Mouse (Mus musculus) ovary, postnatal 14 days (tissue): ENCODE data around the gene Cacna1a.
A peak's percentile ranks its signal among the peaks of the same experiment; 100 is the strongest.
"Not testable (repeated sequence)": the region's sequence is repeated elsewhere in the genome, so short reads cannot be mapped to it uniquely, and the experiment has no call there.

ENCODE experiments used
- DNase-seq: peaks from one replicate; pipeline ENCODE4 v3.0.0; 2022; ENCODE audit warnings: low spot score

The Cacna1a gene

DNA sequence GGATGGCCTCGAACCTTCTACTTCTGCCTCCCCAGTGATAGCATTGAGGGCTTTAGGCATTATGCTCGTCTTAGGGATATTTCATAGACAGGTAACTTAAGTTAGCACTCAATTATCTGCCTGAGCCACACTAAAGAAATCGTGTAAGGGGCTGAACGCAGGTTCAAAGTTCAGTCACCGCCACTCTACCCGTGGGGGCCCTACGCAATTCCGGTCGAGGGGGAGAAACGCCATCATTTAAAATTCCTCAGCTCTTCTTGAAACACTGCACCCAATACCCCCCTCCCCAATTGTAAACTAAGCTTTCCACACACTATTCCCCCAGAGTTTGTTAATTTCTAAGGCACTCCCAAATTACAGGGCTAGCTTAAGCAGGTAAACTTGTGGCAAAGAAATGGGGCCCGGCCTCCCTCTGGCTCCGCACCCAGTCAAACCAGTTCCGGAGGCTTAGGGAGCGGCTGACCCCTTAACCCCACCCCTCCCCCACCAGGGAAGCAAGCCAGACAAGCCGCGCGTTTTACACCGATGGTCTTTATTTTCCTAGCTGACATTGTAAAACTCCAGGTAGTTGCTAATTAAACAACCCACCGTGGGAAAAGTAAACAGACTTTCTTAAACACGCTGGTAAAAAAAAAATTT is 272.7 kb downstream of the Cacna1a start:
- peak; percentile 48 for DNase-seq

DNA sequence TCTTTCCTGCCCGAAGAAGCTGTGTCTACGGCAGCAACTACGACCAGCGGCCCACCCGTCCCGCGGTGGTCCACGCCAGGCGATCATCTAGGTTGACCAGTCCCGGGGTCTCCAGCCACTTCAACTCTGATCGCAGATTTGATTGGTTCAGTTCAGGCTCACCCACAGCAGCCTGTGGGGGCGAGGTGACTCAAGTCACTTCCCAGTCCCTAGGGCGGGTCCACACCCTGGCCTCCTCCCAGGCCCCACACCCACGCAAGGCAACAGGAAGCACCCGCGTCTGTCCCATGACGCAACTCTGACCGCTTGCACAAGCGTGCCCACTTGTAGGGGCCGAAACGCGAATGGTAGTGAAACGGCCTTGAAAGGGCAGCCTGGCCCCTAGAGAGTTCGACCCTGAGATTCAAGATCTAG is 273.2 kb downstream of the Cacna1a start:
- peak; percentile 76 for DNase-seq

DNA sequence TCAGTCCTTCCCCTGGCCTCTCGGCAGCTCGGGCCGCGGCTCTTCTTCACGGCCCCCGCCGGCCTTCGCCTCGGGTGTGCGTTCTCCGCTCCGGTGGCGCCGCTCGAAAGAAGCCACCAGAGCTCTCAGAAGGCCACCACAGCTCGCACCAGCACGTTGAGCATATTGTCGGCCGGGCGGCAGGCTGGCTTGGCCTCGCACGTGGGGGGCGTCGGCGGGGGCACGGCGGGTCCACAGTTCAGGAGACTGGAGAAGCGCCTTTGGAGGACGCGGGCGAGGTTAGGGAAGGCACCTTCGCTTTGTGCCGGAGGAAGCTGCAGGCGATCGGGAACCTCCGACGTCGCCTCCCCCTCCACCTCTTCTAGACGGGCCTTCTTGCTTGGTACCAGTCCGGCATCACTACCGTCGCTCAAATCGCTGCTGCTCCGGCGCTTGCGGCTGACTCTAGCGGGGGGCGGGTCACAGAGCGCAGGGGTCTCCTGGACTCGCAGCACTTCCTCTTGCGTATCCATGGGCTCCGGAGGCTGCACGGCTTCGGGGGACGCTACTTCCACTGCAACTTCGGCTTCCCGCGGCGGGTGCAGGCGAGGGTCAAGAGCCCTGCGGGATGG is 273.8 kb downstream of the Cacna1a start:
- no peak for DNase-seq

DNA sequence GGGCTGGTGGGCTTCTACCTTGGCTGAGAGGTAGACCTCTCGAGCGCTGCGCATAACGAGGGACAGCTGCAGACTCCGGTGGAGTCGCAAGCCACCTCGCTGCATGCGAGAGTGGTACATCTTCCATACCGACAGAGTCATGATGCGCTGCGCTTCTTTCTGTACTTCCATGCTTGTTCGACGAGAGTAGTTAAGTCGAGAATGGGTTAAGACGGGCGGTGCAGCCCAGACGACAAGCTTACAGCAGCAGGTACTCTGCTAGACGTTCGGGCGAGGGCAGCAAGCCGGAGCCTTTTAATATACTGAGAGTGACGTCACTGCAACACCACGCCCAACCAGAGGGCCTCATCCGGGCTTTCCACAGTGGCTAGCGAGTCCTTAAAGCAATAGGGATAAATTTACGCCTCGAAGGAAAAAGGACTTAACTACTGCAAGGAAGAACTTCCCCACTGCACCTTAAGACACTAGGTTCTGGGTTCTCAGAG is 274.4 kb downstream of the Cacna1a start, which contains the start of gene Ier2:
Gene Ier2, minus strand, starts transcription at position 272 of the 485 bp plus-strand sequence.
- peak; percentile 96 for DNase-seq

DNA sequence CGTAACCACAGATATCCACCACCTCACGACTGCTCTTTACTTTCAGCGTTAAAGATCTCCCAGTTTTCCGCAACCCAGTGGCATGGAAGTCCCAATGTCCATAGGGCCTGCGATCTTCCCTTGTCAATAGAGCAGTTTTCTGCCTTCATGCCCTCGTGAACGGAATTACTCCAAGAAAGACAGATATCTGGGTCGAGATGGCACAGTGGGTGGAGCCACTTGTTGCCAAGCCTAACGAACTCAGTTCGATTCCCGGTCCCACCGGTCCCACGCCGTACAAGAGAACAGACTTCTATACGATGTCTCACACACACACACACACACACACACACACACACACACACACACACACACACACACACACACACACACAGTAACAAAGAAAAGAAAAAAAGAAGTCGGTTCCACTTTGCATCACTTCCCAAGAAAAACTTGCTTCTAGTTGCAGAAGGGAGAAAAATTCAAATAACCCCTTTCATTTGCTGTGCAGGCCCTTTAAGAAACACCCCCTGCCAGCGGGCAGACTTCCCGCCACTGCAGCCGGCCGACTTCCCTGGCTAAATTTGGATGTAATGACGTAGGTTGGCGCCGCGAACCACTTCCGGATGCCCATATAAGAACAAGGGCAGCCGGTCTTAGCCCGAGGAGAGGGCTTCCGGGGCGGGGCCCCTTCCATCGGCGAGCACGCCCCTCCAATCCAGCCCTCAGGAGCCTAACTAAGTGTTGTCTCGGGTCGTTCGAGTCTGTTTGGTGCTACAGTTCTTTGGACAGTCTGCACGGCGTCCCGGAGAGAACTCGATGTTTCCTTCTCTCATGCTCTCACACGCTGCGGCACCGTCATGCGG is 275.5 kb downstream of the Cacna1a start:
- DNase-seq, result peak; percentile 95

DNA sequence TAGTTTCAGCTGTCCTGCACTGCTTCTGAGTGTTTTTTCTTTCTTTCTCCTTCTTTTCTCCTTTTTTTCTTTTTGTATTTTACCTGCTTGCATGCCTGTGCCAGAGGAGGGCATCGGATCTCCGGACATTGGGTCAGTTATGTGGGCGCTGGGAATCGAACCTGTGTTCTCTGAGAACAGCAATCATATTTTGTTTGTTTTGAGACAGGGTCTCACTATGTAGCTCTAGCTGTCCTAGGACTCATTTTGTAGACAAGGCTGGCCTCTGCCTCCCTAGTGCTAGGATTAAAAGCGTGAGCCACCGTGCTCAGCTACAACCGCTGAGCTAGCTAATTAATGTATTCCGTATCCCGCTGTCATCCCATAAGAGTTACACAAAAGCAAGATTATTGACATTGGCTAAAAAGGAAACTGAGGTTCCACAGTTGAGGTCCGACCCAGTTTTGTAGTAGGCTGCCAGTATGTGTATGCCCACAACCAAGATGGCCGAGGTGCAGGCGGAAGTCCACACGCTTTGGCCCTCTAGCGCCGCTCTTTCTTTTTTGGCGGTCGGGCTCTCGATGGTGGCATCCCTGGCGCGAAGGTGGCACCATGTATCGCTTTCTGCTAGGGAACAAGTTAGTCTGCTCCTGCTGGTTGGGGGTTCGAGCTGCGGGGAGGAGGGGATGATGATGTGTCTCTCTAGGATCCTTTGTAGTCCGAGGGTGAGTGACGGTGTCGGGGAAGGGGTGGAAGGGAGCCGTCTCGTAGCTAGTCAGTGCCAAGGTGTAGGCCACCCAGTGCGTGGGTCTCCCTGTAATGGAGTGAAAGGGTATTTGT is 276.5 kb downstream of the Cacna1a start:
- DNase-seq, result peak; percentile 60

DNA sequence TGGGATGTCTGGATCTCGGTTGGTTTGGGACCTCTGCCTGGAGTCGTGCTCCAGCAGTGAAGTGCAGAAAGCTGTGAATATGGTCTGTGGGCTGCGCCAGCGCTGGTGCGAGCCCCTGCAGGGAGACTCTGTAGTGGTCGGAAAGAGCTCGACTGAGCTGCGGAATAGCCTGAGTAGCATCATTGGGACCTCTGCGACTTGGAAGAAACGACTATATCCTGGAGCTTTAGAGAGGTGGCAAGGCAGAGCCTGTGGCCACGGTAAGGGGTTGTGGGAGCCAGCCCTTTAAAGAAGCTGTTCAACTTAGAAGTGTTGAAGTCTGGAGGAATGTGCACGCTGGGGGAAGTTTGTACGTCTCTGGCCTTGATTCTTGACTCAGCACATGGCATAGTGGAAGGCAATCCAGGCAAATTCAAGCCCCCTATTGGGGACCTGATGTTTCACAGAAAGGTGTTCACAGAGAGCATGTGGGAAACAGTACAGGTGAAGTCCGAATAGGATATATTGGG is 277.2 kb downstream of the Cacna1a start:
- no peak for DNase-seq

DNA sequence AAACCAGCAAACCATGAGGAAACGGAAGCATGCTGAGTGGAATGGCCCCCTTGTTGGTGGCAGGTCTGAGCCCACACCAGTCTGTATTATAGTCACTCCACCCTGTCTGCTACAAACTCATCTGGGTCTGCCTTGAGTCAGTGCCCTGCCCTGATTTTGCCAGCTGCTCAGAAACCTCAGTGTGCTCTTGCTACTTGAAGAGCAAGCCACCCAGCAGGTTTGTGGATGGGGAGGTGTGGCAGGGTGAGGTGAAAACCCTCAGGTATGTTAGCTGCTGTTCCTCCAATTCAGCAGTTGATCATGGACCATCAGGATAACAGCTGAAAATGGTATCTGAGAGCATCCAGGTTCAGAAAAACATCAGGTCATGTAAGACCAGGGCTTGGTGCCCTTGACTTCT is 279.8 kb downstream of the Cacna1a start:
- no peak for DNase-seq

DNA sequence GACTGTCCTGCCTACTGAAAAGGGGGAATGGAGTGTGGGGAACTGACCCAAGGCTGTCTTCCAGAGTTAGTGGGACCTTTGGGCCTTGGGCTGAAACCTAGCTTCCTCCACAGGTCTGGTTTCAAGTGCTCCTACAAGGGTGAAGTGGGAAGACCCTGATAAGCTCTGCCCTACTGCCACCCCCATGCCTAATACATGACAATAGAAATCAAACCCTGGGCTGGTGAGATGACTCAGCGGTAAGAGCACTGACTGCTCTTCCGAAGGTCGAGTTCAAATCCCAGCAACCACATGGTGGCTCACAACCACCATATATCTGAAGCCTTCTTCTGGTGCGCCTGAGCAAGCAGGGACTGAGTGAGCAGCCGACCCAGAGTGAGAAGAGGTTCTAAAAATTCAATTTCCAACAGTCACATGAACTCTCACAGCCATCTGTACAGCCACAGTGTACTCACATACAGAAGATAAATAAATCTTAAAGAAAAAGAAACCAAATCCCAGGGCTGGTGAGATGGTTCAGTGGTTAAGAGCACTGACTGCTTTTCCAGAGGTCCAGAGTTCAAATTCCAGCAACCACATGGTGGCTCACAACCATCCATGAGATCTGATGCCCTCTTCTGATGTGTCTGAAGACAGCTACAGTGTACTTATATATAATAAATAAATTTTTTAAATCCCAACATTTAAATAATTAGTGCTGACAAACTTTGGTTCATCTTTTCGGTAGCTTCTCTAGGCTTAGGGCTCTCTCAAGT is 280.7 kb downstream of the Cacna1a start:
- no peak for DNase-seq

DNA sequence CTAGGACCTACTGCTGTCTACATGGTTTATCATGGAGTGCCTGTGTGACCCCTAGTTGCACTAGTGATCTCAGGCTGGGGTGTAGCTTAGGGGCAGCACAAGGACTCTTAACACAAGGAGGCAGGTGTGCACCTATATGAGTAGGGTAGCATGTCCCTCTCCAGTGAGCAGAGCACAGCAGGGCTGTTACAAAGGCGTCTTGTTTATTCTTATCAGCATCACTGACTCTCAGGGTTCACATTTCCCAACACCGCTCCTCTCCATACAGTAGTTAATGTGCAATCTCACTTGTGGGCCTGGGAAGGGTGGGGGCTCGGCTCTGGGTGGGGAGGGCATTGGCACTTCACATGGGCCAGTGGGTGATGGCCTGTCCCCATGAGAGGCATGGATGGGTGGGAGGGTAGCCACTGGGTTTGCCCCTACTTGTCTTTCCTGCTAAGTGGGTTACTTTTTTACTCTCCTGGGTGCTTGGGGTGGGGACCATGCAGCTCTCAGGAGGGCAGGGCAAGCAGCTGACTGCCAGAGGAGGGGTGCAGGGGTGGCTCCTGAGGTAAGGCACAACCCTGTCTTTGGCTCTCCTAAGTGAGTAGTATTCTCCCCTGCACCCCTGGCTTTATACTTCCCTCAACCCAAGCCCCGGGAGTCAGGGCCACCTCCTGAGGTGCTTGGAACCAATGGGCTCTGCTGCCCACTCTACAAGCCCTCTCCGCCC is 282.2 kb downstream of the Cacna1a start:
- DNase-seq, result not testable (repeated sequence)

DNA sequence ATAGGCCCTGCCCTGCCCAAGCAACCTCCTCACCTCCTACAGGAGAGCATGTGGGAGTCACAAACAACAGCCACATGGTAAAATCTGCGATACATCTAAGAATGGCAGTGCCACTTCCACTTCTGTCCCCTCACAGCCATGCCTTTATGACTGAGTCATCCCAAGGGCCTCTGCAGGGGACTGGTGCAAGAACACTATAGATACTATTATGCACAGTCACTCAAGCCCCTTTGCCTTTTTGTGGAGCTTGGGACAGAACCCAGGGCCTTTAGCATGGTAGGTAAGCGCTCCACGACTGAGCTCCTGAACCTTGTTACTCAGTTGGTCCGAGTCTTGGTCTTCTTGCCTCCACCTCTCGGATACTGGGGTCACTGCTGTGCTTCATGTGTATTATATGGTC is 289.1 kb downstream of the Cacna1a start:
- no peak for DNase-seq

DNA sequence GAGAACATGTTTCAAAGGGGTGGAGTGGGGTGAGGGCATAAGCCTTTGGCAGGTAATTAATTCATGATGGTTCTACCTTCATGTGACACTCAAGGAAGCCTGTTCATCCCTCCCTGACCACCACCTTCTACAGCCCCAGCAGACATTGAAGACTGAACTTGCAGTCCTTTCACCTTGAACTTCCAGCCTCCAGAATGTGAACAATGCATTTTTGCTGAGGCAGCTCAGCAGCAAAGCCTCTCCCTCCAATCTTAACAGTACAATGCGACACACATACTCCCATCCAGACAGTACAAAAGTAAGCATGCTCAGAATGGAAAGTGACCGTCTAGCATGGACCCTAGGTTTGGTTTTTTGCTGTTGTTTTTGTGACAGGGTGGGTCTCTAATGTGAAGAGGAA is 293.2 kb downstream of the Cacna1a start:
- DNase-seq, result no peak

DNA sequence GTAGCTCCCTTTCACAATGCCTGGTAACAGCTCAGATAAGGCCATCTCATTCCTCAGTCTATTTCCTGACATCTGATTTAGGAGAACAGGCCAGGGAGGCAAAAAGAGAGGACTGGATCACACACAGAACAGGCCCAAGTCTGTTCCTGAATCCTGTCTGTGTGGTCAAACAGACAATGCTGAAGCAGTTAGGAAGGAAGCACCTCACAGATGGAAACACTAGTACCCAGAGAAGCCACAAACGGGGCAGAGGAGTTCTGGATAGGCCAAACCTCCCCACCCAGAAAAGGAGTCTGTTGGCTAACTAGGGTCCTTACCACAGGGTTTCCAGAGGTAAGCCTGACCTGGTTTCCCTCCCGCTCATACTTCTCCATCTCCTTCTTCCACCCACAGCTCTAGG is 294.0 kb downstream of the Cacna1a start:
- no peak for DNase-seq

DNA sequence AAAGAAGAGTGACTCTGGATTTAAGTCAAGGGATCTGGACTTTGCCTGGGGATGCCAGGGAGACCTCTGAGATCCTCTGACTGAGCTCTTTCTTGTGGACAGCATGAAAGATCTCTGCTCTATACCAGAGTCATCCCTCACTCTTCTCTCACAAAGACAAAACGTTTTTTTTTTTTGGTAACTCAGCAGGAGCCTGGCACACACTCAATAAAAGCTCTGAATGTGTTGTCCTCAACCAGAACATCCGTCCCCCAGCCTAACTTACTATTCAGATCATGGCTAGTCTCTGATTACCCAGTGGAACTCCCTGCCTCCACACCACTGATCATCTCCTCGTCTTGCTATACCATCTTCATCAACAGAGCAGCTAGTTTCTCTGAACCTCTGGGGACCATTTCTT is 296.3 kb downstream of the Cacna1a start:
- no peak for DNase-seq

DNA sequence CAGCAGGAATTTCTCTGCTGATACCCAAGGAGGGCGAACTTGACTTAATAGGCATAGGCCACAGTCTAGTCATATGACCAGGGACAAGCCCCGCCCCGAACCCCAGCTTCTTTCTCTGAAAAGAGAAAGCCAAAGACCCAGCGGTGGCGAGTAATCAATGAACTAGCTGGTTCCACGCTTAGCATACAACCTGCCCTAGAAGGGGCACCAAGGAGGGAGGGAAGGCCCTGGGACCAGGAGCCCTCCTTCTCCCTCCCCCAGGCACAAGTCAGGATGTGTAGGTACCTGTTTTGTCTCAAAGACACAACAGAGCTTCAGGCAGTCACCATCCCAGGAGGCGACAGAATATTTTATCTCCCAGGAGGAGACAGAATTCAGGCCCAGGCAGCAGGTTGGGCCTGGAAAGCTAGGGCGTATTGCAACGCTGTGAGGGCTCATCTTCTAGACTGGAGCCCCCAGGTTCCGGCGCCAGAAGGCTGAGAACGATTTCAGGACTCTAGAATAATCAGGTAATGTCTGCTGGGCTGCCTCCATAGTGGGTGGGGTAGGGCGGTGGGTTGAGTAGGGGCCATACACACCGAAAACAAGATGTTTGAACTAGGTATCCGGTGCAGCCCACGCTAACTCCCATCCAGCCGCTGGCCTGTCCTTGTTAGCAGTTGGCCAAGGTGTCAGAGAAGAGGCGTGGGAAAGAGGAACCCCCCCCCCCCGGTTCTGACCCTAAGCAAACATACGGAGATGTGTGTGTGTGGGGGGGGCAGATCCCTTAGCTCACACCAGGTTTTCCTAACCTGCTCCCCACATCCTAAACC is 298.2 kb downstream of the Cacna1a start, which contains the start of gene Trmt1:
Gene Trmt1, plus strand, starts transcription at position 117 of the 812 bp plus-strand sequence.
- no peak for DNase-seq

DNA sequence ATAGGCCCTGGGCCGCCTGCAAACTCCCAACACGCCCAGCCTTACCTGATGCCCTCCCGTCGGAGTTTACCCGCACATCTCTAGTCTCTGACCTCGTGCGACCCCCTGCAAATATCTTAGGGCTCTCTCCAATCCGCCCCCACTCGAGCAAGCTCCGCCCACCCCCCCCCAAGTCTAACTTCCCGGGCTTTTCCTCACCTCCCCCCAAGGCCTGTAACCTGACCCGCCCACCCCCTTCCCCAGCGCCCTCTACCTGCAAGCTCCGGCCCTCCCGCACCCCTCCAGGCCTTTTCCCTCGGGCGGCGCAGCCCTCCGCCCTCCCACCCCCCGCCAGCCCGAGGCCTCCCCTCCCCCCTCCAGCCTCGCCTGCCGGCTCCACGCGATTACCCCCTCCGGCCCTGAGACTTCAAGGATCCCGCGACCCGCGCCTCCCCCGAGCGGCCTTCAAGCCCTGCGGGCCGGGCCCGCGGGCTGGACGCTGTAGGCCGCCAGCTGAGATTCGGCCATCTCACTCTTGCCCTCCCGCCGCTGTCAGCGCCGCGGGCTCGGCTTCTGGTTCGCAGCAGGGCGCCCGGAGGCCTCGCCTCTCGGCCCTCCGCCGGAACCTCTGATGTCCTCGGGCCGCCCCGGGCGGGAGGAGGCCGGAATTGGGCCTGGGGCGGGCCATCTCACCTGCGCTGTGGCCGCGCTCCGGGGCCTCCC is 298.9 kb downstream of the Cacna1a start:
- no peak for DNase-seq

DNA sequence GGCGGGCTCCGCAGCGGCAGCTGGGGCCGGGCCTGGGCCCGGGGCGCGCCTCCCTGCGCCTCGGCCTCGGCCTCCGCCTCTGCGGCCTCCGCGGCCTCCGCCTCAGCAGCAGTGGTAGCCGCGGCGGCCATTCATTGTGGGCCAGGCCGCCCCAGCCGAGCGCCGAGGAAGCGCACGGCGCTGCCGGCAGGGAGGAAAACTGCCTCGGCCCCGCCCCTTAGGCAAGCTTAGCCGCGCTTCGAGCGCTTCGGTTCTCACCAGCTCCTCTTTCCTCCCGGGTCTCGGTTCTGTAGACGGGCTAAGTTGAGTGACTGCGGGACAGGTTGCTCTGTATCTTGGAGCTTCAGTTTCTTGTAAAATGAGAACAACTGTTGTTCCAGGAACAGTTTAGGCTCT is 299.5 kb downstream of the Cacna1a start, which contains the start of gene Nacc1:
Gene Nacc1, minus strand, starts transcription at position 158 of the 396 bp plus-strand sequence.
- peak; percentile 78 for DNase-seq

DNA sequence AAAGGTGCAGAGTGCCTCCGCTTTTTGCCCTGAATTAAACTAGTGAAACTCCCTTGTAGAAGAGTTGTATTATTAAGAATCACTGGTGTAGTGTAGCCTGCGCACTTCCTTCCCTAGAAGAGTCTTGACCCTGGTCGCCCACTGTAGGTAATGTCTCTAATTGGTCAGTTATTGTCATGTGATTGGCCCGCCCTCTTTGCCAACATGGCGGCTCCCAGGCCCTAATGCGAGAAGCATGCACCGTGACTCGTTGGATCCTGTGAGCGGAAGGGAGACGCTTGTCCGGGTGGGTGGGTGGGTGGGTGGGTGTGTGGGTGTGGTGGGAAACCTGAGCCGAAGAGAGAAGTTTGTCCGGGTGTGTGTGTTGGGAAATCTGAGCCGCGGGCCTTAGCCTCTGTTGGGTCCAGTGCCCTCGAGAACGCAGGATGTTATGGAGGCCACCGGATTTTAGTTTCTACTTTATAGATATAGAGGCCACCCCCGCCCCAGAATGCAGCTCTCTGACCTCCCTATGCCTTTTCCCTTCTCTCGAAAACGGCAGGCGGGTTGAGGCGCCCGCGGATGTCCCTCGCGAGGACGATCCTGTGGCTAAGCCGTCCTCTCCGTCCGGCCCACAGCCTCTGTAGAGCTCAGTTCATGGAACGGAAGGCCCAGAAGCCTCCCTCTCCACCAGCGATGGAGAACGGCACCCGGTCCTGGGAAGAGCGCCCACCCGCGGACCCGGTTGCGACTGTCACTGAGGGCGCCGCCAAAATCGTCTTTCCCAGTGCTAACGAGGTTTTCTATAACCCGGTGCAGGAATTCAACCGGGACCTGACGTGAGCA is 301.1 kb downstream of the Cacna1a start:
- peak; percentile 89 for DNase-seq
